In genomic region chr9:62295006-62295698, GRCm38 (mm10) we compare ENCODE assay signal across 9 mouse cellular contexts. TPM values are rescaled to one million over a fixed set of nuclear protein-coding genes. Genes with fewer than 3 reads are reported as not detected.
A peak's percentile ranks its signal among the peaks of the same experiment; 100 is the strongest.
DNase-seq lines count a peak whose midpoint lies in the region; TF ChIP-seq lines count a peak whose summit lies in the region.
"Had no signal": no experiment of that assay in that cellular context is flagged by ENCODE, and none has a peak within 500 bp of the region (broad histone marks: within the 10 kb centered on the region; RNA-seq: fewer than 3 reads in every experiment).

No protein-coding gene starts in this region.

- peak; percentile 84 for DNase-seq in MN1 (ENCODE audit: low spot score)
- peak; percentile 83 to 93 for DNase-seq in cerebellum, adult 18-20 months
- peak; percentile 79 for DNase-seq in gastrocnemius, adult 2 months
- DNase-seq in kidney, postnatal 36 days: peak; percentile 78 to 91
- DNase-seq in lung, adult 2 months: peak; percentile 74
- peak; percentile 81 to 90 for DNase-seq in right cerebral cortex, postnatal 10 days (ENCODE audit: low spot score in 2 of 2)
- peak; percentile 78 for DNase-seq in urinary bladder, postnatal 14 days (ENCODE audit: low spot score)

- no peak for TF ChIP-seq POLR2A in lung, adult 2 months (IDR thresholded peaks at IDR 0.05; ENCODE audit: borderline replicate concordance, extremely low read depth, low read depth, low read length)

- WGBS in lung, adult 2 months: 23% methylated on average over 7 of the region's 7 CpGs

- no peak overlapping the region for H3ac ChIP-seq in C2C12 (ENCODE audit: control insufficient read depth, insufficient read length, low read depth)

- no peaks in the 10 kb centered on the region for H3K79me2 ChIP-seq in C2C12 (ENCODE audit: control insufficient read depth, insufficient read depth)

- peak; percentile 30 for TF ChIP-seq CTCF in C2C12 (IDR thresholded peaks at IDR 0.05; ENCODE audit: control insufficient read depth, insufficient read depth, insufficient read length)
- peak; percentile 96 for TF ChIP-seq CTCF in gastrocnemius, adult 2 months (IDR thresholded peaks at IDR 0.05)
- TF ChIP-seq CTCF in lung, adult 2 months (IDR thresholded peaks at IDR 0.05; ENCODE audit: insufficient read depth, low read length): peak; percentile 78

- intact Hi-C loops in gastrocnemius, adult 2 months (cut with DNase I): loop anchor here (1.0 to 5.0 kb wide), 3 partner anchors 37 to 122 kb away; no protein-coding TSS in a partner anchor

- no peaks in the 10 kb centered on the region for H3K79me3 ChIP-seq in C2C12 (ENCODE audit: low read depth)

- H3K4me1 ChIP-seq in lung, adult 2 months (ENCODE audit: control insufficient read depth, insufficient read depth, low read length): no peaks in the 10 kb centered on the region
- H3K4me1 ChIP-seq: lung, embryonic 15.5 days had no signal

- no peak overlapping the region for H3K4me3 ChIP-seq in C2C12 (ENCODE audit: insufficient read depth, poor library complexity, severe bottlenecking)
- H3K4me3 ChIP-seq in gastrocnemius, adult 2 months: no peak overlapping the region
- no peak overlapping the region for H3K4me3 ChIP-seq in lung, adult 2 months (replicated peaks; ENCODE audit: extremely low read depth, low read depth, low read length)
- H3K4me3 ChIP-seq: lung, embryonic 15.5 days had no signal

- H3K27ac ChIP-seq in gastrocnemius, adult 2 months: no peak overlapping the region
- H3K27ac ChIP-seq: lung, embryonic 15.5 days had no signal

- no peaks in the 10 kb centered on the region for H3K27me3 ChIP-seq in C2C12 (ENCODE audit: control insufficient read depth, insufficient read depth, insufficient read length)
- H3K27me3 ChIP-seq: lung, embryonic 15.5 days had no signal

- H3K36me3 ChIP-seq in C2C12 (ENCODE audit: control insufficient read depth, insufficient read depth): no peaks in the 10 kb centered on the region
- H3K36me3 ChIP-seq: lung, embryonic 15.5 days had no signal

TF ChIP-seq in C2C12, 6 proteins besides CTCF, POLR2A, EP300 and RAD21:
- TF ChIP-seq MYOG (IDR thresholded peaks at IDR 0.05; ENCODE audit: control insufficient read depth, extremely low read depth, insufficient read length) (no peak), USF1 (IDR thresholded peaks at IDR 0.05; ENCODE audit: low read depth) (no peak), MAX (IDR thresholded peaks at IDR 0.05) (no peak), MYOD1 (IDR thresholded peaks at IDR 0.05; ENCODE audit: control insufficient read depth, insufficient read length, low read depth) (no peak), FOSL1 (IDR thresholded peaks at IDR 0.05; ENCODE audit: insufficient read depth, low read length, poor library complexity, severe bottlenecking) (no peak), CEBPB (IDR thresholded peaks at IDR 0.05; ENCODE audit: low read depth) (no peak)

RNA-seq across cellular contexts. Expression of gene Spesp1, which starts 13.1 kb away (rescaled TPM):
- not detected for polyA plus RNA-seq in C2C12 (2012; fragmentation: generic; extraction: Trizol)
- total RNA-seq in gastrocnemius, adult 2 months (2021): not detected
- not detected in 2 replicates for polyA plus RNA-seq in lung, adult 2 months (2012; rRNA removed)
- polyA plus RNA-seq: lung, embryonic 15.5 days had no signal

RNA-seq across cellular contexts. Expression of gene Anp32a, which starts 45.9 kb away (rescaled TPM):
- 100.0 TPM for polyA plus RNA-seq in C2C12 (2012; fragmentation: generic; extraction: Trizol)
- total RNA-seq in gastrocnemius, adult 2 months (2021): 10 to 100 TPM; 62.8 to 88.2 TPM
- 28.9 and 58.2 TPM in 2 replicates for polyA plus RNA-seq in lung, adult 2 months (2012; rRNA removed)

Comparison
In these comparisons a context has a peak if more than half of its experiments do, and no peak if none do; other contexts are left out.
1. CTCF ChIP-seq: peak in every context shown above with its lines; median percentile 96 in gastrocnemius, adult 2 months; 78 in lung, adult 2 months; 30 in C2C12.